Mouse (Mus musculus): ENCODE measurements around the gene Nfe2l2.
"Not testable (repeated sequence)": the region's sequence is repeated elsewhere in the genome, so short reads cannot be mapped to it uniquely, and the experiment has no call there.

The Nfe2l2 gene

GRCm38 (mm10) chr2:75713083-75713482 lies 8.6 kb upstream of the Nfe2l2 start:
- no peak for DNase-seq (ENCODE audit: low read depth, low spot score)

DNA sequence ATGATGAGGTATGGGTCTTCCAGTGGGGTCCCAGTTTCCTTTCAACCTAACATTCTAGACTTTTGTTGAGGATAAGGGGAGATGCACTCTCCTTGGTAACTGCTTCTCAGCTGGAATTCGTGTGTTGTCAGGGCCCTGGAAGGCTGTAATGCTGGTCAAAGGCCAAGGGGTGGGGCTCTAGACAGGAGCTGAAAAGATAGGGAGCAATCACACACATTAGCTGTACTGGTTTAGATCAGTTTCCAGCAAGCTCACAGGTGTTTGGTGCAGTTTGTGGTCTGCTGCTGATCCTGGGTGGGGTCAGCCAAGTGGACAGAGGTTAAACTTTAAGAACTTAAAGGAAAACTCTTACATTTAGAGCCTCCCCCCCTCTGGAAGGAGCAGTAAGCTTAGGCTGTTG lies 3.0 kb upstream of the Nfe2l2 start:
- DNase-seq (ENCODE audit: low read depth, low spot score), result no peak

GRCm38 (mm10) chr2:75706435-75706834 lies 2.0 kb upstream of the Nfe2l2 start:
- DNase-seq (ENCODE audit: low read depth, low spot score), result peak; percentile 51

DNA sequence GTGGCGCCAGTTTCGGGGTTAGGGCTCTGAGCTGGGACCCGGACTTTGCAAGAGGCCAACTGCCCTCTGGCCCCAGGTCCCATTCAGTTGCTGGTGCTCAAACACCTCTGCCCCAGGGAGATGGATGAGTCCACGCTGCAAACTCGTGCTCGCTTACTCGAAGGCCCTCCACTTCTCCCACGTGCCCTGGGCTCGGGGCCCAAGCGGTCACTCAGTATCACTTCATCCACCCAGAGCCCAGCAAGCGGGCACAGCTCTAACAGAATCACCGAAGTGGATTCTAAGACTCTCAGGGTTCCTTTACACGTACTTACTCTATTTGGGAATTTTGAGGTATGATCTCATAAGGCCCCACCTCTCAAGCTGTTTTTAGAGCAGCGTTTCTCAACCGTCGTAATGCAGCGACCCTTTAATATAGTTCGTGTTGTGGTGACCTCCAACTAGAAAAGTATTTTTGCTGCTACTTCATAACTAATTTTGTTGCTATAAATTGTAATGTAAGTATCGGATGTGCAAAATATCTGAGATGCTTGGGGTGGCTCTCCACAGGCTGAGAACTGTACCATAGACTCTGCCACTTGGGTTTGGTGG lies 816 bp upstream of the Nfe2l2 start:
- DNase-seq (ENCODE audit: low read depth, low spot score), result no peak

DNA sequence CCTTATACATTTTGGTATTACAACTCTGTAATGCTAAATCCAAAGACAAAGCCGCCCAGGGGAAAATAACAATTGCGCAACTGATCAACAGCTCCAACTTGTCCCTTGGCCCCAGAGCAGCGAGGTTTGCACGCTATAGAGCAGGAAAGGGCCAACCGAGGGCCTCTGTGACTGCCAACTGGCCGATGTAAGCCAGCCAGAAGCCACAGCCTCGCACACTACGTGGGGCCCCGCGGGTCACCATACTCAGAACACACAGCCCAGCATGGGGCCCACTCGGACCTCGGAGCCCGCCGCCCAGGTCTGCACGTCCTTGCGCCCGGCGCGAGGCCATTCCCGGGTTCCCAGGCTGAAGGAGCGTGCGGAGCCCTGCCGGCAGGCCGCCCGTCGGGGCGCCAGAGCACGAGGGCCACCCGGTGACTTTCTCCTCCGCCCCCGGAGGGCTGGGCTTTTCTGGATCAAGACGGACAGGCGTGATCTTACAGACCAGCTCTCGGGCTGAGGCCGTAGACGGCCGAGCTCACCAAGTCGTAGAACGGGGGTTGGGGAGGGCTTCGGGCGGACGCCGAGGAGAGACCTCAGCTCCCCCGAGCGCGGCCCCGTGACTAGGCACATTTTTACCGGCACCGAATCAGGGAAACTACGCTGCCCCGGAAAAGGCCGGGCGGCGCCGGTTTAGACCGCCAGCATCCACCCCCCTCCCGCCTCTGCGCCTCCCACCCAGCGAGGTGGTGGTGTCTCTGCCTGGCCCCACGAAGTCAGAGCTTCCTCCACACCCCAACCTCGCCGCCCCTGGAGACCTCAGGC lies 863 bp downstream of the Nfe2l2 start:
- peak; percentile 92 for DNase-seq (ENCODE audit: low read depth, low spot score)

- DNase-seq (ENCODE audit: low read depth, low spot score), result no peak
Observed at GRCm38 (mm10) chr2:75702588-75702976, 1.9 kb downstream of the Nfe2l2 start.

GRCm38 (mm10) chr2:75701822-75702587 lies 2.4 kb downstream of the Nfe2l2 start:
- DNase-seq (ENCODE audit: low read depth, low spot score), result no peak

DNA sequence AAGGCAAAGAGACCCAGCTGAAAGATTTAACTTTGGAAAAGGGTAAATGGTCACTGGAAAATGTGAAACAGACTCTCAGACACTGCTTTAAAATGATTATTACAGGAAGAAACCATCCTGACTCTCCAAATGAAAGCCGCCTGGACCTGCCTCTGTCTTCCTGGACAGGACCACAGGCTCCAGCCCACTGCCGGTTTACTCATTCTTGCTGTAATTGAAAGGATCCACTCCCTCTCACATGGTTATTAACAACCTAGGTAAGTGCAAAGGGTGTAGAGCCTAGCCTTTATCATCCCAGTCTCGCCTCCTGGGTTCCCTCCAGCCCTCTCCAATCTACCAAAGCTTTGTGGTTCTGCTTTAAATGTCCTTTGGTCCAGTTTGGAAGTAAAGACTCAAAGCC lies 3.2 kb downstream of the Nfe2l2 start:
- no peak for DNase-seq (ENCODE audit: low read depth, low spot score)

DNA sequence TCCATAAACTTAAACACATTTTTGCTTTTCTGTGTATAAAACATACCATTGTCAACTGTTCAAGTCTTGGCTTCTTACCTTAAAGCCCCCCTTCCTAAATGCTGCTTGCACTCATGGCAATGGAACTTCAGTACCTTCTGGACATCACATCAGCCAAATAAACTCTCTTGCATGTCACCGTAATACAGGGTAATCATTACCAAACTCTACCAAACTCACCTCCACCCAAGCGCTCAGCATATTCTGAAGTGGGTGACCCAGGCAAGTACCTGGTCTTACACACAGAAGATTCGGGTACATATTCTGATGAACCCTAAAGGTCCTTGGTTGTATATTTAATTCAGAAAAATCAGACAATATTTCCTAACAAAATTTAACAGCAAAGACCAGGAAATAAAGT lies 3.9 kb downstream of the Nfe2l2 start:
- no peak for DNase-seq (ENCODE audit: low read depth, low spot score)

DNA sequence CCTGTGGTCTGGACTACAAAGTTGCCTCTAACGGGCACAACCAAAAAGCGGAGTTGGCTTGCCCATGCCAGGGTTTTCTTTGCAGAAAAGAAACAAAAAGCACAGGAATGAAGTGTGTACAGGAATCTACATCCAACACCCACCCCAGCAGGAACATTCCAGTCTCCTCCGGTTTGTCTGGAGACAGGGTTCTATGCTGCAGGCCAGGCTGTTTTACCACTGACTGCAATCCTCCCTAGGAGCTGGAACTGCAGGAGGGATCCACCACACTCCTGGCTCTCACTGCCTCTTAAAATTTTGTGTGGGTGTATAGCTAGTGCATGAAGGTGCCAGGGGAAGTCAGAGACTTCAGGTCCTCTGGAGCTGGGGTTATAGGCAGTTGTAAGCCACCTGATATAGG lies 5.6 kb downstream of the Nfe2l2 start:
- no peak for DNase-seq (ENCODE audit: low read depth, low spot score)

- peak; percentile 72 for DNase-seq (ENCODE audit: low read depth, low spot score)
Observed at GRCm38 (mm10) chr2:75698007-75698406, 6.4 kb downstream of the Nfe2l2 start.

GRCm38 (mm10) chr2:75697222-75697621 lies 7.2 kb downstream of the Nfe2l2 start:
- no peak for DNase-seq (ENCODE audit: low read depth, low spot score)

GRCm38 (mm10) chr2:75696371-75696770 lies 8.1 kb downstream of the Nfe2l2 start:
- no peak for DNase-seq (ENCODE audit: low read depth, low spot score)

- no peak for DNase-seq (ENCODE audit: low read depth, low spot score)
Observed at GRCm38 (mm10) chr2:75695676-75696350, 8.6 kb downstream of the Nfe2l2 start.

DNA sequence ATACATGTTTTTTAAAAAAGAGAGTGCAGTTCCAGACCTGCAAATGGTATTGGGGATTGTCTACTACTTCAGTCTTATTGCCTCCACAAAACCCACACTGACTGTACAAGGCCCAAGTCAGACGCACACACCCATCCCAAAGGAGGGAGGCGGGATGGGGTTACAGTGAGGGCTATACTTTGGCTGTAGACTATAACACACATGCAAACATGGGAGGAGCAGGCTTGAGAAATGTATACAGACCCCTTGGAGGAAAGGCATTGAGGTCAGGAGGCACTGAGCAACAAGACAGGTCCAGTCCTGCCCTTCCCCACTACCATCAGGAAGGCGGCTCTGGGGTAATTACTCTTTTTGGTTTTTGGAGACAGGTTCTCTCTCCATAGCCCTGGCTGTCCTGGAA lies 9.5 kb downstream of the Nfe2l2 start:
- not testable (repeated sequence) for DNase-seq (ENCODE audit: low read depth, low spot score)

DNA sequence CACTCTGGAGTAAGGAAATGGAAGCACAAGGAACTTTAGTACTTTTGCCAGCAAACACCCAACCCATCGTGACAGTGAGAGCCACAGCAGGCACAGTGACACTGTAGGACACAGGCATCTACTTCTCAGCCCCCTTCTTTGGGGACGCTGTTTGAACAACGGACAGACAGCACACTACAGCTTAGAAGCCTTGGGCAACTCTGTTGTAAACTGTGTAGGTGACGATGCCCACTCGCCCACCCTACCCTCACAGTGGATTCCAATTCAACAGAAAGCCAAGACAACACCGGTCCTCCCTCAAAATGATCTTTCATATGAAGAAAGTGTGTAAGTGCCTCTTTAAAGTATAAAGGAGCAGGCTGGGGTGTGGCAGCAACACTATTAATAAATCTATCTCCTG lies 12.1 kb downstream of the Nfe2l2 start:
- DNase-seq (ENCODE audit: low read depth, low spot score), result no peak

GRCm38 (mm10) chr2:75691316-75691715 lies 13.1 kb downstream of the Nfe2l2 start:
- DNase-seq (ENCODE audit: low read depth, low spot score), result no peak

GRCm38 (mm10) chr2:75690656-75691055 lies 13.8 kb downstream of the Nfe2l2 start:
- DNase-seq (ENCODE audit: low read depth, low spot score), result no peak

GRCm38 (mm10) chr2:75689482-75690158 lies 14.8 kb downstream of the Nfe2l2 start:
- peak; percentile 64 for DNase-seq (ENCODE audit: low read depth, low spot score)

DNA sequence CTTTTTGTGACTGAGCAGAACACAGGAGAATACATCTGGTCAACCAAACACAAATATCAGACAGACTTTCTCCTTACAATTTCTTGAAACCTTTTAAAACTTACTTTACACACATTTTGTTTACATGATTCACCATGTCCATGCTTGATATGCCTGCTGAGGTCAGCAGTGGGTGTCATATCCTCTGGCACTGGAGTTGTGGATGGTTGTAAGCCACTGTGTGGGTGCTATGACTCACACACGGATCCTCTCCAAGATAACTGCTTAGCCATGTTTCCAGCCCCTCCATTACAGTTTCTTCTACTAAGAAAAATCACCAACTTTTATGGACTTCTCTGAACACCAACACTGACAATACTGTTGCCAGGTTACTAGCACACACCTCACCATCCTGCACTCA lies 15.5 kb downstream of the Nfe2l2 start:
- DNase-seq (ENCODE audit: low read depth, low spot score), result no peak

GRCm38 (mm10) chr2:75687040-75687749 lies 17.2 kb downstream of the Nfe2l2 start:
- peak; percentile 44 for DNase-seq (ENCODE audit: low read depth, low spot score)
